Mouse (Mus musculus): ENCODE measurements around the gene Kalrn.
A peak's percentile ranks its signal among the peaks of the same experiment; 100 is the strongest.
"Not testable (repeated sequence)": the region's sequence is repeated elsewhere in the genome, so short reads cannot be mapped to it uniquely, and the experiment has no call there.

Gene Kalrn

GRCm38 (mm10) chr16:34095548-34096141 lies 477.7 kb downstream of the Kalrn start:
- peak in 1 of 2 experiments; percentile 16 for DNase-seq

GRCm38 (mm10) chr16:34095093-34095465 lies 478.3 kb downstream of the Kalrn start:
- DNase-seq: no peak

GRCm38 (mm10) chr16:34094446-34095092 lies 478.8 kb downstream of the Kalrn start:
- peak; percentile 21 to 34 for DNase-seq

GRCm38 (mm10) chr16:34093734-34094445 lies 479.4 kb downstream of the Kalrn start:
- DNase-seq: no peak

- DNase-seq: no peak
These were observed 483.7 kb downstream of the Kalrn start for GRCm38 (mm10) chr16:34089528-34090095.

GRCm38 (mm10) chr16:34089022-34089421 lies 484.3 kb downstream of the Kalrn start:
- no peak for DNase-seq

GRCm38 (mm10) chr16:34088331-34088730 lies 485.0 kb downstream of the Kalrn start:
- DNase-seq: no peak

GRCm38 (mm10) chr16:34084135-34084920 lies 489.0 kb downstream of the Kalrn start:
- no peak for DNase-seq

GRCm38 (mm10) chr16:34082494-34083469 lies 490.6 kb downstream of the Kalrn start:
- no peak for DNase-seq

- no peak for DNase-seq
These were observed 491.5 kb downstream of the Kalrn start for GRCm38 (mm10) chr16:34081683-34082438.

GRCm38 (mm10) chr16:34081314-34081682 lies 492.0 kb downstream of the Kalrn start:
- DNase-seq: not testable (repeated sequence)

- no peak for DNase-seq
These were observed 492.5 kb downstream of the Kalrn start for GRCm38 (mm10) chr16:34080818-34081217.

- no peak for DNase-seq
These were observed 493.8 kb downstream of the Kalrn start for GRCm38 (mm10) chr16:34079511-34079910.

GRCm38 (mm10) chr16:34078732-34079131 lies 494.6 kb downstream of the Kalrn start:
- DNase-seq: no peak

- no peak for DNase-seq
These were observed 497.2 kb downstream of the Kalrn start for GRCm38 (mm10) chr16:34076101-34076500.

GRCm38 (mm10) chr16:34073930-34074329 lies 499.4 kb downstream of the Kalrn start:
- DNase-seq: no peak

GRCm38 (mm10) chr16:34072136-34072535 lies 501.2 kb downstream of the Kalrn start:
- no peak for DNase-seq

- DNase-seq: no peak
These were observed 502.0 kb downstream of the Kalrn start for GRCm38 (mm10) chr16:34071223-34071825.

GRCm38 (mm10) chr16:34069481-34069880 lies 503.9 kb downstream of the Kalrn start:
- DNase-seq: no peak

GRCm38 (mm10) chr16:34066922-34067321 lies 506.4 kb downstream of the Kalrn start:
- no peak for DNase-seq

Measured in cerebellum, postnatal 36 days (tissue).